Mouse (Mus musculus): ENCODE measurements around the gene Coa7.

GRCm38 (mm10) chr4:108387106-108387505 is 59.2 kb downstream of the Coa7 start:
- TF ChIP-seq CTCF (IDR thresholded peaks at IDR 0.05; ENCODE audit: control insufficient read depth, insufficient read depth, insufficient read length) (no peak), CEBPB (IDR thresholded peaks at IDR 0.05; ENCODE audit: low read depth) (no peak), MYOD1 (IDR thresholded peaks at IDR 0.05; ENCODE audit: control insufficient read depth, insufficient read length, low read depth) (no peak)

Measured in C2C12 (cell line).